Mouse (Mus musculus): Measurements from ENCODE around the gene Slc50a1. TPM values are rescaled to one million over a fixed set of nuclear protein-coding genes. Genes with fewer than 3 reads are reported as not detected.

Slc50a1 gene
- polyA plus RNA-seq, 1 experiment from 2014 or later, result 42.4 TPM

DNA sequence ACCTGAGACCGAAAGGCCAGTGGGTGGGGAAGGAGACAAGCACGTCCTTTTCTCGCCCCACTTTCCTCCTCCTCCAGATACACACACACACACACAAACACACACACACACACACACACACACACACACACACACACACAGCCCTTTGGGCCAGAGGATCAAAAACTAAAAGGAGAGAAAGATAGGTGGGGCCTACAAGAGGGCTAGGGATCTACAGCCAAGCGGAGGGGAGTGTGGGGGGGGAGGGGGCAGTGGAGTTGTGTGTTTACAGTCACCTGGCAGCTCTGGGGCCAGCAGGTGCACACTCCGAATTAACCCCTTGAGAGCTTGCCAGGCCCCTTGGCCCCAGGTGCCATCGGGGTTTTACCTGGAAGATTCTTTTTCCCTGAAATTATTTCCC is 37.8 kb downstream of the Slc50a1 start:
- Histone ChIP-seq H3K4me1 (peaks cover 22% of the 10 kb centered on the region), H3K36me3 (peaks cover 5% of the 10 kb centered on the region; the same call in 1 of the 2 replicates), H3K27ac (no peak overlapping the region), H3K4me3 (no peak overlapping the region), H3K9me3 (no peaks in the 10 kb centered on the region), H3K27me3 (ENCODE audit: insufficient read depth, poor library complexity, severe bottlenecking) (peaks cover 69% of the 10 kb centered on the region)
- 59% methylated on average over 6 of the region's 6 CpGs for WGBS
- no peak for DNase-seq (ENCODE audit: low spot score)

DNA sequence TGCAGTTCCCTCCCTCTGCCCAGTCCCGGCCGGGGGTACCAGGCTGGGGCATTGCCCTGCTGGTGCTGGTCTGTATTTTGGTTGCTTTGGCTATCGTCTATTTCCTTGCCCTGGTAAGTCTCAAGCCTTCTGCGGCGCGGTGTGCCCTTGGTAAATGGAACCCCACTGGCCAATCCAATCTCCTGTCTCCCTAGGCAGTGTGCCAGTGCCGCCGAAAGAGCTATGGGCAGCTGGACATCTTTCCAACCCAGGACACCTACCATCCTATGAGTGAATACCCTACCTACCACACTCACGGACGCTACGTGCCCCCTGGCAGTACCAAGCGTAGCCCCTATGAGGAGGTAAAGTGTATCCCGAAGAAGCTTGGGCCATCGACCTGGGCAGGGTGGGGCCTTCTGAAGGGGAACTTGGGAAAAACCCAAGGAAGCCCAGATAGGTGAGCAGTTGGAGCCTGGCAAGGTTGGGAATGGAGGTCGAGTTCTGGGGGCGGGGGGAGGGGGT is 38.5 kb downstream of the Slc50a1 start:
- peaks cover 68% of the 10 kb centered on the region for H3K27me3 ChIP-seq (ENCODE audit: insufficient read depth, poor library complexity, severe bottlenecking)
- 69% methylated on average over 16 of the region's 16 CpGs for WGBS
- H3K9me3 ChIP-seq, result no peaks in the 10 kb centered on the region
- H3K4me3 ChIP-seq, result no peak overlapping the region
- no peak overlapping the region for H3K27ac ChIP-seq
- DNase-seq (ENCODE audit: low spot score), result no peak
- H3K36me3 ChIP-seq, result 0 out of 2 replicates have a peak, but pooled peaks cover 2% of the 10 kb centered on the region
- peaks cover 28% of the 10 kb centered on the region for H3K4me1 ChIP-seq

DNA sequence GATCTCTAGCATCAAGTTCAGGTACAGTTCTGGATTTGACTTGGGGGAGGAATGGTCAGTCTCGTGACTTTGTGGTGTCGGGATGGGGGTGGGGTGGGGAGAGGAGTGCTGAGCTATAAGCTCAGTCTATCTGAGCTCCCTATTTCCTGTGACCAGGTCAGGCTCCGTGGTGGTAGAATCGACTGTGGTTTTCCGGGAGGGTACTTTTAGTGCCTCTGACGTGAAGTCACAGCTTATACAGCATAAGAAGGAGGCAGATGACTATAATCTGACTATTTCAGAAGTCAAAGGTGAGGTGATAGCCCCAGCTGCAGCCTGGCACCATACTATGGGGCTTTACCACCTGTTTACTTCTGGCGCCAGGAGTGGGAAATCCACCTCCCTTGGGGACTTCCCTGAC is 39.0 kb downstream of the Slc50a1 start:
- 59% methylated on average over 7 of the region's 7 CpGs for WGBS
- no peak overlapping the region for H3K27ac ChIP-seq

DNA sequence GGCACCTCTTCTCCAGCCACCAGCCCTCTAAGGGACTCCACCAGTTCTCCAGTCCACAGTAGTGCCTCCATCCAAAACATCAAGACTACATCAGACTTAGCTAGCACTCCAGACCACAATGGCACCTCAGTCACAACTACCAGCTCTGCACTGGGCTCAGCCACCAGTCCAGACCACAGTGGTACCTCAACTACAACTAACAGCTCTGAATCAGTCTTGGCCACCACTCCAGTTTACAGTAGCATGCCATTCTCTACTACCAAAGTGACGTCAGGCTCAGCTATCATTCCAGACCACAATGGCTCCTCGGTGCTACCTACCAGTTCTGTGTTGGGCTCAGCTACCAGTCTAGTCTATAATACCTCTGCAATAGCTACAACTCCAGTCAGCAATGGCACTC is 39.8 kb downstream of the Slc50a1 start:
- Histone ChIP-seq H3K4me1 (peaks cover 41% of the 10 kb centered on the region), H3K36me3 (0 out of 2 replicates have a peak, but pooled peaks cover 2% of the 10 kb centered on the region), H3K27ac (no peak overlapping the region), H3K9me3 (no peaks in the 10 kb centered on the region), H3K4me3 (no peak overlapping the region), H3K27me3 (ENCODE audit: insufficient read depth, poor library complexity, severe bottlenecking) (peaks cover 70% of the 10 kb centered on the region)
- WGBS, result 80% methylated on average over 2 of the region's 2 CpGs
- no peak for DNase-seq (ENCODE audit: low spot score)

More for the DNA sequence above, 39.0 kb downstream of the Slc50a1 start:
- H3K36me3 ChIP-seq, result 0 out of 2 replicates have a peak, but pooled peaks cover 2% of the 10 kb centered on the region
- H3K4me1 ChIP-seq, result peaks cover 33% of the 10 kb centered on the region
- no peak overlapping the region for H3K4me3 ChIP-seq
- no peaks in the 10 kb centered on the region for H3K9me3 ChIP-seq
- DNase-seq (ENCODE audit: low spot score), result no peak
- peaks cover 69% of the 10 kb centered on the region for H3K27me3 ChIP-seq (ENCODE audit: insufficient read depth, poor library complexity, severe bottlenecking)

DNA sequence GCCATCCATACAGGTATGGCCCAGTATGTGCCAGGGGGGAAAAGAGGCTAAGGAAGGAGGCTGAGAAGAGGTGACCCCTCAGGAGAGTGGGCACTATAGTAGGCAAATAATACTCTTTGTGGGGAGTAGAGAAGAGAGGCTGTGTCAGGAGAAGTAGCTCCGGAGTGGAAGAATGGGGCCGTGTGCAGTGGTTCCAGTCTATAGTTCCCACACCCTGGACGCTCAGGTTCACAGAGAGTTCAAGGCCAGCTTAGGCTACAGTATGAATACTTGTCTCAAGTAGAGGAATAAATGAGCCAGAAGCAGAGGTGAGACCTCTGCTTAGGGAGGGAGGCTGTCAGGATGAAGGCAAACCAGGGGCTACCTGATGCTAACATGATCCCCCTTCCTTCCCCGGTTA is 41.1 kb downstream of the Slc50a1 start:
- H3K27me3 ChIP-seq (ENCODE audit: insufficient read depth, poor library complexity, severe bottlenecking), result peaks cover 74% of the 10 kb centered on the region
- 62% methylated on average over 4 of the region's 4 CpGs for WGBS
- 0 out of 2 replicates have a peak overlapping the region, but pooled peaks have one; percentile 64 for H3K4me3 ChIP-seq
- H3K9me3 ChIP-seq, result no peaks in the 10 kb centered on the region
- H3K27ac ChIP-seq, result no peak overlapping the region
- DNase-seq (ENCODE audit: low spot score), result no peak
- H3K36me3 ChIP-seq, result no peaks in the 10 kb centered on the region
- H3K4me1 ChIP-seq, result peaks cover 52% of the 10 kb centered on the region

DNA sequence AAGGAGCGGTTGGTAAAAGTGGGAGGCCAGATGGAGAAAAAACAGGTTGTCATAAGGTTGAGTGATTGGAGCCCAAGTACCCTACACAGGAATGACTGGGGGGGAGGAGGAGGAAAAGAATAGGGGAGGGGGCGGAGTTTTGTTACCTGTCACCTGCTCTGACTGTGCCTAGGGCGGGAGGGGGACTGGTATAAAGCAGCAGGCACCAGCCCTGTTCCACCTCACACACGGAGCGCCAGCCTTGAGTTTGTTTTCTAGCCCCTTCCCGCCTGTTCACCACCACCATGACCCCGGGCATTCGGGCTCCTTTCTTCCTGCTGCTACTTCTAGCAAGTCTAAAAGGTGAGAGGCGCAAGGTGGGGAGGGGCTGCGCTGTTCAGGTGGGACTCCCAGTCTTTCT is 41.5 kb downstream of the Slc50a1 start, which contains the start of gene Muc1:
Gene Muc1 (plus strand): TSS at position 222 of the 400 bp plus-strand sequence.
- no peaks in the 10 kb centered on the region for H3K36me3 ChIP-seq
- H3K27ac ChIP-seq, result peak within 1 kb of the TSS; percentile 85
- peak within 1 kb of the TSS; percentile 64 for H3K4me3 ChIP-seq
- H3K27me3 ChIP-seq (ENCODE audit: insufficient read depth, poor library complexity, severe bottlenecking), result peaks cover 79% of the 10 kb centered on the region
- DNase-seq (ENCODE audit: low spot score), result no peak
- no peaks in the 10 kb centered on the region for H3K9me3 ChIP-seq
- 20% methylated on average over 10 of the region's 10 CpGs for WGBS
- H3K4me1 ChIP-seq, result peaks cover 56% of the 10 kb centered on the region

DNA sequence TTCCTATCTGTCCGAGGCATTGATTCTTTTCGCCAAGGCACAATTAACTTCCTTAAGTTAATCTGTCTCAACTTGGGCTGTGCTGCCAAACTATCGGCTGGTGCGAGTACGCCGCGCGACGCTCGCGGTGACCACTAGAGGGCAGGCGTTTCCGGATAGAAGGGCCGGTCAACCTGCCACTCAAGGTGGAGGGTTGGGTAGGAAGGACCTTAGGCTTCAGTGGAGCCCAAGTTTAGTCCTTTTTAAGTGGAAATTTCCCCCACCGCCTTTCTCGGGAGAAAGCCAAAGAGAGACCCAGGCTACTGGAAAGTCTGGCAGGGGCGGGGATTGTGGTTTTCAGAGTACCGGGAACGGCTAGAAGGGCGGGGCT is 42.2 kb downstream of the Slc50a1 start:
- peak; percentile 94 for DNase-seq (ENCODE audit: low spot score)
- H3K27me3 ChIP-seq (ENCODE audit: insufficient read depth, poor library complexity, severe bottlenecking), result peaks cover 77% of the 10 kb centered on the region
- no peaks in the 10 kb centered on the region for H3K9me3 ChIP-seq
- peak overlapping the region; percentile 64 for H3K4me3 ChIP-seq
- peaks cover 53% of the 10 kb centered on the region for H3K4me1 ChIP-seq
- WGBS, result under 1% methylated on average over 20 of the region's 20 CpGs
- H3K36me3 ChIP-seq, result peaks cover 3% of the 10 kb centered on the region; the same call in 1 of the 2 replicates
- H3K27ac ChIP-seq, result peak overlapping the region; percentile 85

DNA sequence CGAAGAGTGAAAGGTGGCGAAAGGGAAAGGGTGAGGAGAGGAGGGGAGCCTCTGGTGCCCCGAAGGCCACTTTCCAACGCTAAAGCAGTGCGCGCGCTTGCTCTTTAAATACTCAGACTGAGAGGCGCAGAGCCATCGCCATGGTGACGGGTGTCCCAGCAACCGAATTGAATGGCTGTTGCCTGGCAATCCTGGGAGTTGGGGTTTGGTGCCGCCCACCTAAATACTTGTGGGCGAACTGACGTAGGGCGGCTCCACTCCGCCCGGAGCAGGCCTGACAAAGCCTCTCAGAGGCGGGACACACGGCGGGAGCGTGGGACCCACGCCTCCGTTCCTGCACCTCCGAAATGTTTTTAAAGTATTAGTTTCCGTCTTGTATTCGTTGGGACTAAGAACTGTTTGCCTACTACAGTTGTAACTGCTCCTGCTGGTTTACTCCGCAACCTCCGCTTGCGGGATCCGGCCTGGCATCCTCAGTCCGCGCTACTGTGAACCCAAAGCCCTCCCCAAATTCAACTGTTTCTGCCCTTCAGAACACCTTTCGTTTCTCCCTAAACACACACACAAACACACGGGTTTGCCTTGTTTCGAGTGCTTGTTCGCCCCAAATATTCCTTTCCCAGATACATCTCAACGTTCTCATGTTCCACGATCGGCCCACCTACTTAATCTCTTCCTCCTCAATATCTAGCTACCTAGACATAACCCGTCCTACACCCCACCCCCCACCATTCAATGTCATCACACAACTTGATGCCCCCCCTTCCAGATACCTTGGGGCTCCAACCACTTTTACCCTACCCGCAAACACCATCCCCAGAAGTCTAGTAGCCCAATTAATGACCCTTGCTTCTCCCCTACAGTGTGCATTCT is 42.8 kb downstream of the Slc50a1 start:
- Histone ChIP-seq H3K27me3 (ENCODE audit: insufficient read depth, poor library complexity, severe bottlenecking) (peaks cover 71% of the 10 kb centered on the region), H3K27ac (peak overlapping the region; percentile 85), H3K36me3 (peaks cover 3% of the 10 kb centered on the region; the same call in 1 of the 2 replicates), H3K4me3 (peak overlapping the region; percentile 64), H3K9me3 (no peaks in the 10 kb centered on the region), H3K4me1 (peaks cover 53% of the 10 kb centered on the region)
- peak; percentile 96 for DNase-seq (ENCODE audit: low spot score)
- 4% methylated on average over 41 of the region's 41 CpGs for WGBS

DNA sequence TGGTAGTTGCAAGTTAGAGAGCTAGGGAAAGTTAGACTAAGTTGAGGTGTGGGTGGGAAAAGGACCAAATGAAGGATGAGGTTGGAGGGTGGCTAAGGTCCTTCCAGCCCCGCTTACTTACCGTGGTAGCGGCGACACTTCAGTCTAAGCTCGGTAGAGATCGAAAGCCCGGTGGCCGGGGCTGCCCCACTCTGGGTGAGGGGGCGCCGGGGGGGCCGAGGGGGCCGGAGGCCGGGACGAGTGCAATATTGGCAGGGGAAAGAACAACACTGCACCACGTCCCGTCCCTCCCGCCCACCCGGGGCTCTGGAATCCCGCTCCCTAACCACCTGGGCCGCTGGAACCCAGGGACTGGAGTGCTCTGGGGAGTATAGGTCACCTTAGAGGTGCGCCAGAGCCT is 43.5 kb downstream of the Slc50a1 start, which contains the start of gene Mtx1:
Gene Mtx1 (minus strand): TSS at position 189 of the 400 bp plus-strand sequence.
- 5% methylated on average over 21 of the region's 21 CpGs for WGBS
- no peak for DNase-seq (ENCODE audit: low spot score)
- Histone ChIP-seq H3K4me3 (peak within 1 kb of the TSS; percentile 64), H3K4me1 (peaks cover 53% of the 10 kb centered on the region), H3K27ac (peak within 1 kb of the TSS; percentile 85), H3K9me3 (no peaks in the 10 kb centered on the region), H3K27me3 (ENCODE audit: insufficient read depth, poor library complexity, severe bottlenecking) (peaks cover 64% of the 10 kb centered on the region), H3K36me3 (peaks cover 3% of the 10 kb centered on the region; the same call in 1 of the 2 replicates)

DNA sequence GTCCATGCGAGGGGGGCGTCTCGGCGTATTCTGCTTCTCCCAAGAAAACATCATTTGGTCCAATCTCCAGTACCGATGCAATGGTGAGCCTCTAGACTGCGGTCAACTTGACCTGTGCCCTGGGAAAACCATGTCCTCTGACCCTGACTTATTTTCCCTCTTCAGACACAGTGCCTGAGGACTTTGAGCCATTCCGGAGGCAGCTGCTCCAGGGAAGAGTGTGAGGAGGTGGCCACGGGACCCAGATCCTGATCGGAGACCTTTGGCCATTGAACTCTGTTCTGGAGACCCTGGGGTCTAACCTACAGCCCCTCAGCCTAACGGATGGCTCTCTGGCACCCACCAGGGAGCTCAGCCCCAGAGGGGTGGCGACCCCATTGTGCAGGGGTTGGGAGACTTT is 44.0 kb downstream of the Slc50a1 start:
- DNase-seq (ENCODE audit: low spot score), result no peak
- Histone ChIP-seq H3K27me3 (ENCODE audit: insufficient read depth, poor library complexity, severe bottlenecking) (peaks cover 59% of the 10 kb centered on the region), H3K27ac (peak overlapping the region; percentile 85; the same call in 1 of the 2 replicates), H3K4me3 (peak overlapping the region; percentile 64), H3K4me1 (peaks cover 53% of the 10 kb centered on the region), H3K36me3 (peaks cover 5% of the 10 kb centered on the region; the same call in 1 of the 2 replicates), H3K9me3 (no peaks in the 10 kb centered on the region)
- 35% methylated on average over 11 of the region's 11 CpGs for WGBS

DNA sequence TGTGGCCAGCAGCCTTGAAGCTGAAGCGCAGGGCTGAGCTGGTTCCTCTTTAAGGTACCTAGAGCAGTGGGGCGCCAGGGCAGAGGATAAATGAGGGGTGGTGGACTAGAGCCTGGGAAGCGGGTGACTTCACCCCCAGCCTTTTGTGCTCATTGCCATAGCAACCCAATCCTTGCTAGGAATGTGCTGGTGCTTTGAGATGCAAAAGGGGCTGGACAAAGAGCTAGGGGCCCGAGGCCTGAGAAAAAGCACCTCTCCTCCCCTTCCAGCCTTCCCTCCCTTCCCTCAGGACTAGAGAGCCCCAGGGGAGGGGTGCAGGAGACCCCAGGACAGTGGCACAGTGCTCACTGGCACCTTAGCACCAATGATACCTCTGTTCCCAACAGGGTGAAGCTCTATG is 44.5 kb downstream of the Slc50a1 start:
- 54% methylated on average over 4 of the region's 4 CpGs for WGBS
- Histone ChIP-seq H3K4me3 (peak overlapping the region; percentile 64), H3K36me3 (peaks cover 6% of the 10 kb centered on the region; the same call in 1 of the 2 replicates), H3K27ac (peak overlapping the region; percentile 62), H3K27me3 (ENCODE audit: insufficient read depth, poor library complexity, severe bottlenecking) (peaks cover 54% of the 10 kb centered on the region), H3K4me1 (peaks cover 53% of the 10 kb centered on the region), H3K9me3 (no peaks in the 10 kb centered on the region)
- DNase-seq (ENCODE audit: low spot score), result no peak

DNA sequence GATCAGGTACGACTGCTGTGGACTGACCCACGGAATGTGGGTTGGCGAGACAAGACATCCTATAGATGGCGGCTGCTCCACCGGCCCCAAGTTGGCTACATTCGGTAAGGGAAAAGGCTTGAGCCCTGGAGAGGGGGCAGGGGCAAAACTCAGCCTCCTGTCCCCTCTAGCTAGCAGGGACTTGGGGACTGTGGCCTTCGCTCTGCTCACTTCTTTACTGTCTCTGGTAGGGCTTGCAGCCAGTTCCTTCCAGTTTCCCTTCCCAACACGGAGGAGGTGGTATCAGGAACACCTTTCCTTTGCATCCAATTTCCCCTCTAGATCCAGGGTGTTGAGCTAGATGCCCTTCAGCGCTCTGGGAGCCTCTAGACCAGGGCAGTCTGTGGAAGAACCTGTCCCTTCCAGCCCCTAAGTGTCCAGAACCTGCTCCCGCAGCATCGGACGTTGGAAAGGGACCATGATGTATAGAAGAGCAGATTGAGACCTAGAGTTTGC is 45.0 kb downstream of the Slc50a1 start:
- peaks cover 6% of the 10 kb centered on the region; the same call in 1 of the 2 replicates for H3K36me3 ChIP-seq
- DNase-seq (ENCODE audit: low spot score), result no peak
- H3K27me3 ChIP-seq (ENCODE audit: insufficient read depth, poor library complexity, severe bottlenecking), result peaks cover 49% of the 10 kb centered on the region
- 65% methylated on average over 12 of the region's 12 CpGs for WGBS
- peak overlapping the region; percentile 64; the same call in 1 of the 2 replicates for H3K4me3 ChIP-seq
- H3K4me1 ChIP-seq, result peaks cover 53% of the 10 kb centered on the region
- peak overlapping the region; percentile 7; the same call in 1 of the 2 replicates for H3K27ac ChIP-seq
- no peaks in the 10 kb centered on the region for H3K9me3 ChIP-seq

DNA sequence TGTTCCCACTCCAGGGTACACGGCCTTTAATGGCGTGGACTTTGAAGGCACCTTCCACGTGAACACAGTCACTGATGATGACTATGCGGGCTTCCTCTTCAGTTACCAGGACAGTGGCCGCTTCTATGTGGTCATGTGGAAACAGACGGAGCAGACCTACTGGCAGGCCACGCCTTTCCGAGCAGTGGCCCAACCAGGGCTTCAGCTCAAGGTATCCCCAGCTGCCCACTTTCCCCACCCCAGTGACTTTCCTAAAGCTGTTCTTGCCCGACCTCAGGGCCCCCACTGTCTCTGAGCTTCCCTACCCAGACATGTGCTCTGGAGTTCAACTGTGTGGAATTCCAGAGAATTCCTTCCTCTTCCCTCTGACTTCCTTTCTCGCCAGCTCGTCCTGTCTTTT is 45.6 kb downstream of the Slc50a1 start:
- no peak for DNase-seq (ENCODE audit: low spot score)
- Histone ChIP-seq H3K27me3 (ENCODE audit: insufficient read depth, poor library complexity, severe bottlenecking) (peaks cover 43% of the 10 kb centered on the region), H3K9me3 (no peaks in the 10 kb centered on the region), H3K27ac (no peak overlapping the region), H3K4me3 (no peak overlapping the region), H3K4me1 (peaks cover 57% of the 10 kb centered on the region), H3K36me3 (peaks cover 6% of the 10 kb centered on the region; the same call in 1 of the 2 replicates)
- 68% methylated on average over 11 of the region's 11 CpGs for WGBS

All from heart, embryonic 10.5 days (tissue).